Mouse (Mus musculus) fibroblast of lung, adult 2 months (primary cell): Measurements from ENCODE around the gene Med1.
"Not testable (repeated sequence)": the region's sequence is repeated elsewhere in the genome, so short reads cannot be mapped to it uniquely, and the experiment has no call there.

ENCODE experiments used
- DNase-seq: peaks from one replicate; pipeline ENCODE4 v3.0.0-alpha.2; 2011; ENCODE audit warnings: low read depth

The Med1 gene

GRCm38 (mm10) chr11:98192901-98193805 is at the start of gene Med1:
Gene Med1, minus strand, starts transcription at chr11:98193293.
- peak; percentile 93 for DNase-seq

GRCm38 (mm10) chr11:98238995-98239394 is 45.9 kb upstream of the Med1 start:
- no peak for DNase-seq

GRCm38 (mm10) chr11:98238416-98238815 is 45.3 kb upstream of the Med1 start:
- DNase-seq, result no peak

DNA sequence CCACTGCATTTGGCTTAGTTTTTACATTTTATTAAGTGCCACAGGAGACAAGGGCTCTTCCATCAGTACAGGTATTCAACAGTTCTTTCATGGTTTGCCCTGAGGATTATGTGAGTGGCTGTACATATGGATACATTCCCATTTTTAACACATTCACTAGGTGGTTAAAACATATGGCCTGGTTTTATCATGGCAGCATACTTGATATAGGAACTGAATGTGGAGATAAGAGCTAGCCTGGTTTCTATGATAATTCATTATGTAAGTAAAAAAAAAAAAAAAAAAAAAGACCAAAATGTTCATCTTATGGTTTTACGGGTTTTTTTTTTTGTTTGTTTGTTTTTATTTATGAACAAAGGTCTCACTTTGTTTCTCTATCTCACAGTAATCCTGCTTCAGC is 33.3 kb upstream of the Med1 start:
- DNase-seq, result no peak

DNA sequence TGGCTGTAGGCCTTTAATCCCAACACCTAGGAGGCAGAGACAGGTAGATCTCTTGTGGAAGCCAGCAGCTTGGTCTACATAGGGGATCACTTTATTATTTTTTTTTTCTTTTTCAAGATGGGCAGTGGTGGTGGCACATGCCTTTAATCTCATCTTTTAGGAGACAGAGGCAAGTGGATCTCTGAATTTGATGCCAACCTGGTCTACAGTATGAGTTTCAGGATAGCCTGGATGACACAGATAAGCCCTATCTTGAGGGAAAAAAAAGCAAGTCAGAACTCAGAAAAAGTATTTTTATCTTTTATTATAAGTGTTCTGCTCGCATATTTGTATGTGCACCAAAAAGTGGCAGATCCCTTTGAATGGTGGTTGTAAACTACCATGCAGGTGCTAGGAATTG is 20.2 kb upstream of the Med1 start:
- no peak for DNase-seq

- not testable (repeated sequence) for DNase-seq
Measured at GRCm38 (mm10) chr11:98209661-98210060, 16.6 kb upstream of the Med1 start.

- not testable (repeated sequence) for DNase-seq
Measured at GRCm38 (mm10) chr11:98206281-98206680, 13.2 kb upstream of the Med1 start.

- DNase-seq, result no peak
Measured at GRCm38 (mm10) chr11:98205463-98205862, 12.4 kb upstream of the Med1 start.

- DNase-seq, result no peak
Measured at GRCm38 (mm10) chr11:98203931-98204421, 10.9 kb upstream of the Med1 start.

GRCm38 (mm10) chr11:98203351-98203911 is 10.3 kb upstream of the Med1 start:
- DNase-seq, result no peak

DNA sequence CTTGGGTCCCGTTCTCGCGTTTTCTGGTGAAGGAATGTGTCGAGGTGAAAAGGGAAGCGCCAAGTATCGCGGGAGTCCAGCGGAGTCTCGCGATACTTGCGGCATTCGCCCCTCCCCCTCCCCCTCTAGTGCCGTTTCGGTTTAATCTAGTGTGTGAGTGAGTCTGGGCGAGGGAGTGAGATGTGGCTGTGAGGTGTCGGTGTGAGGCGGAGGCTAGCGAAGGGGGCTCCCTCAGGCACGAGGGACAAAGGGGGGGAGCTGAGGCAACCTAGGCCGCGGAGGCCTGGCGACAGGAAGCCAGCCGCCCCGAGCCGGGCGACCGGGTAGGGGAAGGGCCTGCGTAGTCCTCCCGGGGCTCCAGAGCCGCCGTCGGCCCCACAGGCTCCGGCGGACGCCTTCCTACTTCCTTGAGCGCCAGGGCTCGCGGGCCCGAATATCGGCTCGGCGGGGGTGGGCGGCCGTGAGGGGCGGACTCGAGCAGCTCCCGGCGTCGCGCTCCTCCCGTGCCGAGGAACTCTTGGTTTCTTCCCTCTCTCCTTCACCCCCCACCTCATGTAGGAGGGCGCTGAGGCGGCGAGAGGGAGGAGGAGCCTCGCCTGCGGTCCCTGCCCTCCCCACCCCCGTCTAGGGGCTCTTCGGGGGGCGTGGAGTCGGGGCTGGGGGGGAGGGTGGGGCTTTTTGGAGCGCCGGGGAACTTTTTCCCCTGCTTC is 9.7 kb upstream of the Med1 start, which contains the start of gene Cdk12:
TSS of gene Cdk12 (plus strand) at position 419 of the 710 bp plus-strand sequence.
- DNase-seq, result peak; percentile 97

- peak; percentile 15 for DNase-seq
Measured at GRCm38 (mm10) chr11:98201791-98202640, 8.9 kb upstream of the Med1 start.

DNA sequence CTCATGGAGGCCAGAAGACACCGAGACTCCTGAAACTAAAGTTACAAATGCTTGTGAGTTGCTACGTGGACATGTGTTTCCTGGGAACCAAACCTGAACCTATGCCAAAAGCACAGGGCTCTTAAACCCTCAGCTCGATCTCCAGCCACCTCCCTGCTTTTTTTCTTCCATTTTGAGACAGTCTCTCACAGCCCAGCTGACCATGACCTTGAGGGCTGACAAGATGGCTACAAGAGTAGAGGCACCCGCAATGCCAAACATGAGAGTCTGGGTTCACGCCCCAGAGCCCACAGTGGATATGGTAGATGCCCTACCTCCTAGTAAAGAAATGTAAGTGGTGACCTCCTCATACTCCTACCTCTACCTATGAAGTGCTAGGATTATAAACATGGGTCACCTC is 2.3 kb downstream of the Med1 start:
- DNase-seq, result no peak

DNA sequence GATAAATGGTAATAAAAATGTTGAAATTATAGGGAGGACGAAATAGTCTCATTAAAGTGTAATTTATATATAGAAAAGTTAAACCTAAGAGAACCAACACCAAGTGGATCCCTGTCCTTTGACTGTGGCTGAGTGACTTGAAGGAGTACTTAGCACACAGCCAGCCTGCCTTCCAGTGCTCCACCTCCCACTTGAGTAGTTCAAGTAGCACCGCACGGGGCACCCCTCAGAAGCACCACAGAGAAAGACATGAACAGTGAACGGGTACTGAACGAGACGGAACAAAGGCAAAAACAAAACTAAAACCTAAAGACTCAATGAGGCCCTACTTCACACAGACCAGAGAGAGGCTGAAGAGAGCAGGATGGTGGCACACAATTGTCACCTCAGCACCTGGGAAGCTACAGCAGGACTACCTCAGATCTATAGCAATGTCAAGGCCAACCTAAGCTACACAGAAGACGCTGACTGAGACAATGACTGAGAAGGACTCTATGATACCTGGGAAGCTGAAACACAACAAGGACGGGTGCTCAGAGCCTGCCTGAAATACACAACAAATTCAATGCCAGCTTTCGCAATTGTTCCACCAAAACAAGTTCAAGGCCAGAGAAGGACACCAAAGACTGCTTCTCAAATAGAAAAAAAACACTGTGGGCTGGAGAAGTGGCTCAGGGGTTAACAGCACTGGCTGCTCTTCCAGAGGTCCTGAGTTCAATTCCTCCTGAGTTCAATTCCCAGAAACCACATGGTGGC is 5.3 kb downstream of the Med1 start:
- no peak for DNase-seq

DNA sequence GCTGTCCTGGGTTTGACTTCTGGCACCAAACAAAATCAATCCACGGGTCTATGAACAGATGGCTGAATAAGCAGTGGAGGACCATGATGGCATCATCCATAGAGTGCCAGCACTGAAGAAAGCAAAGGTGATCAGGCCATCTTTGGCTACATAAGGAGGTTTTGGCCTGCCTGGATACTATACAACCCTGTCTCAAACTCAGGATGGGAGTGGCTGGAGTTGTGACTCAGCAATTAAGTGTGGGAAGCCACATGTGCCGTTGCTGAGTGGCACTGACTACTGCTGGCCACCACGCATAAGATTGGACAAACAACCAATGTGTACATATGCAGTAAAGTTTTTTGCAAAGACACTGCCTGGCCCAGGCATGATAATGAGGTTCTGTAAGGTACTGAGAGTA is 10.9 kb downstream of the Med1 start:
- not testable (repeated sequence) for DNase-seq

GRCm38 (mm10) chr11:98168400-98168799 is 24.7 kb downstream of the Med1 start:
- no peak for DNase-seq

DNA sequence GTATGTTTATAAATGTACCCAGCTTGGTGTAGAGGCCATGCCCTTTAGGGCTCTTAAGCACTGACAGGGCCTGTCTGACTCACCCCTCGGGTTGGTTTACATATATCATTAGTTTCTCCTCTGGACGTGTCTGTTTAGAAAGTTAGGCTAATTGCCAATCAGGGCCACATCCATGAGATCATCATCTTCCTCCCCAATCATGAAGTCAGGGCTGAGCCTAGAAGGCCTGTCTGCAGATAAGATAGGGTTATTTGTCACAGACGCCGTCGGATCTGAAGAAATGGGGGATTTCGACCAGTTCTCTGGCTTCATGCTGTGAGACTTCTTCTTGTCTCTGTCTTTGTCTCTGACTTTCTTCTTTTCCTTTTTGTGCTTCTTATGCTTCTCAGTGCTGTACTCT is 38.0 kb downstream of the Med1 start:
- DNase-seq, result no peak

DNA sequence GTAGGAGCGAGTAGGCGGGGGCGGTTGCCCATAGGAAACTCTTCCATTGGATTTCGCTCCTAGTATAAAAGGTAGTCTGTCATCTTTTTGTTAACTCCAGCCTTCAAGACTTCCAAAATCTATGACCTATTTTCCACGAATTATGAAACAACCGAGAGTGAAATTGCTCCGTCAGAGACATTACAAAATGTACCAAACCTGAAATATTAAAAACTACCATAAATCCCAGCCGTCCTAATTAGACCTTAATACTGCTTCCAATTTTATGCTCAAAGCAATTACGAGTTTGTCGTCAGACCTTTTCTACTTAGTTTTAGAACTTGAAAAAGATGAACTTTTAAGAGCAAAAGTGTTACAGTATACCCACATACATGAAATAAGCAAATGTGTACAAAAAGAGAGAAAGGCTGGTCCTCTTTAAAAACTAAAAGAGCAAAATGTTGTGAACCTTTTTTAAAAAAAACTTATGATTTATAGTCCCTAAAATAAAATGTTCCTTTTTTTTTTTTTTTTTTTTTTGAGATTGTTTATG is 42.4 kb downstream of the Med1 start:
- DNase-seq, result no peak

DNA sequence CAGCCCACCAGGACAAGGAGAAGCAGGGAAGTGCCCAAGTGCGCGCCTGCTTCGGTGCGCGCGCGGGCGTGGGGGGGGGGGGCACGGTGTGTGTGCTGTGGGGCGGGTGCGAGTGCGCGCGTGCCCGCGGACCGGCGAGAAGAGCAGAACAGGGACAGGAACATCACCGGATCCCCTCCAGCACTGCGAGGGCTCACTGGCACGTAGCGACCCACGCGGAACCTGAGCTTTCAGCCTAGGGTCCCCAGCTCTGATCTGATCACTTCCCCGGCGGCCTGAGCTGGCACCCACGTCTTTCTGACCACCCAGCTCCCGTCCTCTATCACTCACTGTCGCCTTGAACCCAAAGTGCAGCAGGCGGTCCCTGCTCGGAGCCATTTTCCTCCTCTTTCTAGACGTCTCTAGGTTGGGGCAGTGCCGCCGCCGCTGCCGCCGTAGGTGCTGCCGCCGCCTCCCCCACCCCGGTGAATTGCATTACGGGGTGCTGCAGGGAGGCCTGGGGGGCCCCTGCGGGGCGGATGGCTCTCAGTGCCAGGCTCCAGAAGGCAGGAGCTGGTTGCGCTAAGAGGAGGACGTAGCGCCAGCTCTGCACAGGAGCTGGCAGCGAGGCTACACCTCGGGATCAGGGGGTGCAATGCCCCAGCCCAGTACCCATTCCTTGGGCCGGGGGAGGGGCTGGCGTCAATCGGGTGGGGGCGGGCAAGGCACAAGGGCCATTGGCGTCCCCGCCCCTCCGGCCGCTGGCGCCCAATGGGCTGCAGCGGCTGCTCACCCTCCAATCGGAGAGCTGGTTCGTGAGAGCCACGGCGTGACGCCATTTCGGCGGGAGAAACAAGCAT is 43.1 kb downstream of the Med1 start, which contains the start of gene Fbxl20:
TSS of gene Fbxl20 (minus strand) at position 618 of the 839 bp plus-strand sequence.
- DNase-seq, result peak; percentile 83
